Mouse (Mus musculus) brain, adult 2 months (tissue): ENCODE data around the gene Avl9.

Source experiments
- DNase-seq: peaks from one replicate; pipeline ENCODE4 v3.0.0; 2011; ENCODE audit warnings: low read depth, low spot score

The Avl9 gene

GRCm38 (mm10) chr6:56714574-56715269, at the start of gene Avl9:
Gene Avl9, plus strand, starts transcription at chr6:56714899.
- DNase-seq = peak; percentile 98

GRCm38 (mm10) chr6:56688238-56688637, 26.5 kb upstream of the Avl9 start:
- peak; percentile 40 for DNase-seq

- peak; percentile 86 for DNase-seq
Measured at GRCm38 (mm10) chr6:56691205-56691604, 23.5 kb upstream of the Avl9 start.

- DNase-seq = no peak
Measured at GRCm38 (mm10) chr6:56692445-56692844, 22.3 kb upstream of the Avl9 start.

- DNase-seq = peak; percentile 97
Measured at GRCm38 (mm10) chr6:56703931-56704900, 10.5 kb upstream of the Avl9 start, which contains the start of gene Lsm5. Gene Lsm5, minus strand, starts transcription at chr6:56704710.

GRCm38 (mm10) chr6:56714186-56714573, 519 bp upstream of the Avl9 start:
- no peak for DNase-seq

GRCm38 (mm10) chr6:56715270-56715666, 569 bp downstream of the Avl9 start:
- no peak for DNase-seq

GRCm38 (mm10) chr6:56719071-56719470, 4.4 kb downstream of the Avl9 start:
- no peak for DNase-seq

- no peak for DNase-seq
Measured at GRCm38 (mm10) chr6:56720877-56721276, 6.2 kb downstream of the Avl9 start.

GRCm38 (mm10) chr6:56732545-56732944, 17.8 kb downstream of the Avl9 start:
- DNase-seq = peak; percentile 79

GRCm38 (mm10) chr6:56745950-56746543, 31.3 kb downstream of the Avl9 start:
- peak; percentile 70 for DNase-seq

GRCm38 (mm10) chr6:56753719-56754118, 39.0 kb downstream of the Avl9 start:
- no peak for DNase-seq

GRCm38 (mm10) chr6:56756117-56756516, 41.4 kb downstream of the Avl9 start:
- DNase-seq = no peak

- no peak for DNase-seq
Measured at GRCm38 (mm10) chr6:56759324-56759723, 44.6 kb downstream of the Avl9 start.

GRCm38 (mm10) chr6:56765265-56765664, 50.6 kb downstream of the Avl9 start:
- peak; percentile 17 for DNase-seq

GRCm38 (mm10) chr6:56765696-56766095, 51.0 kb downstream of the Avl9 start:
- no peak for DNase-seq

GRCm38 (mm10) chr6:56775816-56776215, 61.1 kb downstream of the Avl9 start:
- DNase-seq = peak; percentile 24

- no peak for DNase-seq
Measured at GRCm38 (mm10) chr6:56779636-56780035, 64.9 kb downstream of the Avl9 start.

- DNase-seq = no peak
Measured at GRCm38 (mm10) chr6:56783561-56784272, 69.0 kb downstream of the Avl9 start.

GRCm38 (mm10) chr6:56785068-56785467, 70.4 kb downstream of the Avl9 start:
- peak; percentile 45 for DNase-seq

GRCm38 (mm10) chr6:56787668-56788067, 73.0 kb downstream of the Avl9 start:
- DNase-seq = no peak
